Mouse (Mus musculus): ENCODE measurements around the gene Rab30. TPM values are rescaled to one million over a fixed set of nuclear protein-coding genes. Genes with fewer than 3 reads are reported as not detected.

The Rab30 gene
- total RNA-seq, 2 experiments from 2014 or later, result 6.7 to 12.7 TPM

- DNase-seq, result no peak
Observed at GRCm38 (mm10) chr7:92799665-92800595, 58.5 kb downstream of the Rab30 start.

DNA sequence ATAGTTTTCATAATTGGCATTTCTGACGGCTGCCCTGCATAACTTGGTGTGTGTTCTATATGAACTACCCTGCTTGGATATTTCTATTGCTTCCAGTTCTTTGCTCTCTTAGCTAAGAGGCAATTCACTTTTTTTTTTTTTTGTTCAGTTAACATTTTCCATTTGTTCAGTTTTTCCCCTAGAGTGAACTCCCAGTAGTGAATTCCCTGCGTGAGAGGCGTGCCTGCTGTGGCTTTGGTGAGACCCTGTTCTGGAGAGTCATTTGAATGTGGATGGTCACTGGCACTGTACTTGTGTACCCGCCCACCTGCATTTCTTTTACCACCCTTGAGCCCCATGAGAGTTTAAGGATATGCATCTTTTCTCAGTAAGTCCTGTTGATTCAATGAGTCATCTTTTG is 60.8 kb downstream of the Rab30 start:
- DNase-seq, result no peak

GRCm38 (mm10) chr7:92803191-92803590 is 61.8 kb downstream of the Rab30 start:
- DNase-seq, result no peak

GRCm38 (mm10) chr7:92804919-92805668 is 63.7 kb downstream of the Rab30 start:
- DNase-seq, result no peak

DNA sequence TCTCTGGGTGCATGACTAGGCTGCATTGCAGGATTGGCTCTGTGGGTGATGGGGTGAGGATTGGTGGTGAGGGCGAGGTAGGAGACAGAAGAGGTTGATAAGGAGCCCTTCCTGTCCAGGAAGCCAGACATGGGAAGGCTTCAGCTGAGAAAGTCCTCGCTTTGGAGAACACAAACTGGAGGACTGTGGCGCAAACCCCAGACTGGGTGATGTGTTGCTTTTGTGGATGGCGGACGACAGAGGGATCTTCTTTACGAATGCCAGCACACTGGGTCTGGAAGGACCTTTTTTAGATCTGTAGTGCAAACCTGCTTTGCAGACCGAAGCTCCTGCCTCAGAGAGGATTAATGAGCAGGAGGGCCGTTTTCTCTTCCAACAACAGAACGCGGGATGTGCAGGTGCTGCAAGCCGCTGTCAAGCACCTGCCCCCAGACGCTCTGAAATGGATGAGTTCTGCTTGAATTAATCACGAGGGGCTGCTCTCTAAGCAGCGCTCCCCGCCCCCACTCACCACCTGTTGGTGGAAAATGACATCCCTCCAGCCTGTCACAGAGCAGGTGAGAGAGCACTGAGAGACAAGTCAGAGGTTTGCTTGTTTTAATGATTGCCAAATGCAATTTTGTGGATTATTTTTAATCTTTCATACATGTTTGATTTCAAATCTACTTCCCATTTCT is 65.2 kb downstream of the Rab30 start:
- DNase-seq, result no peak

DNA sequence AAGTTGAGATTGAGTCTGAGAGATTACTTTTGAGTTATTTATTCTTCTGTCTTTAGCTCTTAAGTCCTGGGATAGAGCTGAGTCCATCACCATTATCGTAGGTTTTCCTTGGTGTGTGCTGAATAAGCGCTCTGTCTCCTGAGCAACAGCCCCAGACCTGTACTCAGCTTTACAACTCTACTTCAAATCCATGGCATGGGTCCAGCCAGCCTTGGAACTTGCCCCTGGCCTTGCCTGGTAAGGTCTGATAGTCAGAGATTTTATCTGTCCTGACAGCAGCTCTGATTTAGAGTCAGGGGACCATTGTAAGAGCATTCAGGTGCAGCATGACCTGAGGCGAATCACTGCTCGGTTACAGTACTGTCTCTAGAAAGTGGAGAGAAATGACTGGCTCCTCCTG is 66.1 kb downstream of the Rab30 start:
- no peak for DNase-seq

DNA sequence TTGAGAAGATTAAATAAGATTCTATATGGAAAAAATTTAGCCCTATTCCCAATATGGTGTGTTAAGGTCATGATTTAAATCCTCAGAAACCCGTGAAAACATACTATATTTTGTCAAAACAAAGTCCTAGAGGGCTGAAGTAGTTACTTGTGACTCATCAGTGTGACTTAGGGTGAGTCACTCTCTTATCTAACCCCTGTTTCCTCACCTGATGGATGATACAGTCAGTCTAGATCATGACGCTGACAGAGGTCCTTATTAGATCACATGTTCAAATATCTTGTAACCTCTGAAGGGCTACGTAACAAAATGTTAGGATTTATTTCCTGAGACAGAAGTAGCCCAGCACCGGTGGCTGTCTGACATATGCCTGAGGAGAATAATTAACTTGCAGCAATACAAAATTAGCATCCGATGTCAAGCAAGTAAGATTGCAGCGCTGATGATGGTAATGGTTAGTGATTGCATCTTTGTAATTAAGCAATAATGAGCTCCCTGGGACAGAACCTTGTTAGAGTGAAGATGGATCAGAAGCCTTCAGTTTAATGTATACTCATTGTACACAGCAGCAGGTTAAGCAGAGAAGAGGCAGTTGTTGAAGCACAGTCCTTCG is 70.4 kb downstream of the Rab30 start:
- no peak for DNase-seq

DNA sequence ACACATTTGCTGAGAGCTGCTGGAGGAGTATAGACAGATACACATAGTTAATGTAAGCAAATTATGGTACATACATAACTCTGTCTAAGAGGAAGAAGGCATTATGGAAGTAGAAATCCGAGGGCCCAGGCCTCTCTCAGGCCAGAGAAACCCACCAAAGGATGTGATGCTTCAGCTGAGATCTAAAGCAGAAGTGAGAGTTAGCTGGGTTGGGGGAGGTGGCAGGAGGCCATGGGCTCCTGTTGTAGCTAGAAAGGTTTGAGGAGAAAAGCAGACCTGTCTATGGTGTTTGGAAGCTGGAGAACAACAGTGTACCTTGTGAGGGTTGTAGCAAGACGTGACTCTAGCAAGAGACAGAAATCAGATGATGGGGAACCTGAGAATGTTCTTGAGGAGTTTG is 75.8 kb downstream of the Rab30 start:
- no peak for DNase-seq

- DNase-seq, result no peak
Observed at GRCm38 (mm10) chr7:92817886-92818285, 76.5 kb downstream of the Rab30 start.

GRCm38 (mm10) chr7:92819656-92820055 is 78.3 kb downstream of the Rab30 start:
- DNase-seq, result no peak

- no peak for DNase-seq
Observed at GRCm38 (mm10) chr7:92820410-92820809, 79.0 kb downstream of the Rab30 start.

DNA sequence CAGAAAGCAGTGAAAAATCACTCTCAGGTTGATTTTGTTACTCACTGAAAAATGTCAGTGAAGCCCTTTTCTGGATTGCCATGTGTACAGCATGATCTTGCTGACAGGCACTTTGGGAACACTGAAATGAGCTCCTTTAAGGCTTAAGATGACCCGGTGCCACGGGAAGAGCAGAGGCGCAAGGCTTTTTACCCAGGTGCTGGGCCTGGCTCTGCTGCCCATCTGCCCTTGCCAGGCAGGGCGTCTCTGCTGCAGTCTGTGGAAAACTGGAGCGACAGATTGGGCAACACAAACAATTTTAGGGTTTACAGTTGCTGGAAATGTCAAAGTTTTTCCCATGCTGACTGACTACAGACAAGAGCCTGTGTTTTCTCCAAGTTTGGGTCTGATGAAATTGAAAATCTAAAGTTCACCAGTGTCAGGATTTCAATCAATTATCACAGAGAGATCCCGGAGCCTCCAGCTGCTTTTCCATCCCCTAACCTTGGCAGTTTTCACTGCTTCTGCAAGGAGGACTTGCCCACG is 79.6 kb downstream of the Rab30 start:
- no peak for DNase-seq

DNA sequence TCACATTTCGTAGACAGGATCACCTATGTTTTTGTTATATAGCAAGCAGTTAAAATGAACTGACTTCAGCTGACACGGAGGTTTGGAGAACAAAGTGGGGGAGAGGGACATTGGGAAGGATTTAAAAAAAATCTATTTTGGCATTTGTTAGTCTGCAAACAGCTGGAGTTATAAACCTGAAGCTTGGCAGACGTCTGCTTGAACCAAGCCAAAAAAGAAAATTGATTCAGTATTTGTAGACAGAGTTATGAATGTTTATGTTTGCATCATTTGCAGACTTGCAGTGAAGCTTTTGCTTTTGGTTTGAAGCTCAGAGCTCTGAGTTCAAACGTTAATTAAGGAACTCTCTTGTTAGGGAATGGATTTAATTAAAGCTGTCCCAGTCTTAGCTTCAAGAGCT is 80.5 kb downstream of the Rab30 start:
- no peak for DNase-seq

GRCm38 (mm10) chr7:92822409-92823101 is 81.2 kb downstream of the Rab30 start:
- DNase-seq, result no peak

GRCm38 (mm10) chr7:92826248-92826647 is 84.8 kb downstream of the Rab30 start:
- no peak for DNase-seq

DNA sequence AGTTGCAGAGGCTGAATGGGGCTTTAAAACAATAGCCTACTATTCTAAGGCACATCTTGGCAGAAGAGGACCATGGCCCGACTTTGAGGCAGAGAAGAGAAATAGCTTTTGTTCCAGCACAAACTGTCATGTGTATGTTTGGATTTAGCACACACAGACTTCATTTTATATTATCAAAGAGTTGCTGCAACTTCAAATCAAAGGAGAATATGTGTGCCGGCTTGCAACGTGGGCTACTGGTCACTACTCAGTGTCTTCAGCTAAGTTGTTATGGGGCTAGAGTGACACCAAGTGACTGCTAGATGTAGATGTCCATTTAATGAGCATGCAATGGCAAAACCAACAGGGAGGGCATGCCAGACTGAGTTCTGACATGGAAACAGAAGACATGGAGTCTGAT is 86.6 kb downstream of the Rab30 start:
- DNase-seq, result no peak

DNA sequence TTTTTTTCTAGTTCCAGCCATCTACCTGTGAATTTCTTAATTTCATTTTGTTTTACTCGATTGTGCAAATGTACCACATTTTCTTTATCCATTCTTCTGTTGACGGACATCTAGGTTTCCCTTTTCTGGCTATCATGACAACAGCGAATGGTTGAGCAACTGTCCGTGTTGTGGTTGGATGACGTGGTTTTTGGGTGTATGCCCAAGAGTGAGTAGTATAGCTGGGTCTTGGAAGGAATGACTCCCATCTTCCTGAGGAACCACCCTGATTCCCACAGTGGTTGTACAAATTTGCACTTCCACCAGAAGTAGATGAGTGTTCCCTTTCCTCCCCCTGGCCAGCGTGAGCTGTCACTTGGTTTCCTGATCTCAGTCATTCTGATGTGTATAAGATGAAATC is 91.0 kb downstream of the Rab30 start:
- no peak for DNase-seq

DNA sequence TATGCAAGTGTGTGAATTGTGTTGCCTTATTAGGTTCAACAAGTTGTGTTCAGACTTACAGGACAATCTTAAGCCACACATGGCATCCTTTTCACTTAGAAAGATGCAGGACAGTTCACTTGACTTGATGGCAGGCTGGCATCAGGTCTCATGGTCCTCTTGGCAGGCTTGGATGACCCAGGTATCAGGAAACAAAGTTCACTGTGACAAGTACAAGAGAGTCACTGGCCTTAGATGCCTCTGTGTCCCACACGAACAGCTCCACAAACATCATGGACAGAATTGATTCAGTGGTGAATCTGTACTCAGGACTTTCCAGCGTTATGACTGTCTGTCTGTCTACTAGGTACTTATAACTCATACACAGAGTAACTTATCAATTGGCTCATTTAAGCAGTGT is 93.0 kb downstream of the Rab30 start:
- no peak for DNase-seq

DNA sequence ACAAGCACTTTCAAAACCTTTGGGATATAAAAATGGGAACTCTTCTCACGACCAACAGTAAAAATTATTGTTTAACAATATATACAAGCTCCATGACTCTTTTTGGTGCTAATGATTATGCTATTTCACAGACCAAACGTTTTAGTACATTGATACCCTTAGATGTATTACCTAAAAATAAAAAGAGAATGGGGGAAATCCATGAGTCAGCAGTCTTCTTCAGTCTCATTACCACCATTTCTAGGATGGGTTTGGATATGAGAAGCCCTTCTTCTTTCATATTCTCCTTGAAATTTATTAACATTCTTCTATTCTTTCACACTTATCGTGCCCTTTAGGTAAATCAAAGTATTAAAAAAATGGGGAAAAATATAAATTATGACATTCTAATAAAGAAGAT is 95.0 kb downstream of the Rab30 start:
- DNase-seq, result no peak

DNA sequence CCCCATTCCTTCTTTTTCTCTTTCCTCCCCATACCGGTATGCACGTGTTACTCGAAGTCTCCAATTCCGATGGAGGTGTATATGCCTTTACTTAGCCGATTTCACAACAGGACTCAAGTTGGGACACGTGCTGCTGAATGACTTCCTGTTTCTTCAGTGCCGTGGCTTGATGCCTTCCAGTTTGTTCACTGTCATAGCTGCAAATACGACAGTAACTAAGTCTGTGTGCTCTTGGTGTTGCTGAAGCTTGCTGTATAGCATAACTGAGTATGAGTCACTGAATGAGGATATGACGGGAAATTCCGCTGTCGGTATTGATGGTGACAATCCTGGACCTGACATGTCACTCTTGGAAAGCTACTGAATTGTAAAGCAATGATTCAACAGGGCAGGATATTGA is 95.8 kb downstream of the Rab30 start:
- no peak for DNase-seq

DNA sequence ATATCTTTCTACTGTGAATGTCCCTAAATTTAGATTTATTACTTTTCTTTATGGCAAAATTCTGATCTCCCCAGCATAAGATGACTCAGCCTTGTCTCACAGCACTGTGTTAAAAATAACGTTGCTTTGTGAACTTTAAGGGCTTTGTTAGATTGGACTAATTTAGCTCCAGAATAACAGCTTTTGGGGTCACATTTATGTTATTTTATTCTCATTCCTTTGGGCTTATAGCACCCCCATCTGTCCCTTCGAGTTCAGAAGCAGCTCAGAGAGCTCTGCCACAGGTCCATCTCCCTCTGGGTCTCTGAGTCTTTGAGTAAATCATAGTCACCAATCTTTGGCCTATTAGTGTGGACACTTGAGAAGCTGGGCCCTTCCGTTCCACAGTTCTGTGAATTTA is 96.5 kb downstream of the Rab30 start:
- no peak for DNase-seq

DNA sequence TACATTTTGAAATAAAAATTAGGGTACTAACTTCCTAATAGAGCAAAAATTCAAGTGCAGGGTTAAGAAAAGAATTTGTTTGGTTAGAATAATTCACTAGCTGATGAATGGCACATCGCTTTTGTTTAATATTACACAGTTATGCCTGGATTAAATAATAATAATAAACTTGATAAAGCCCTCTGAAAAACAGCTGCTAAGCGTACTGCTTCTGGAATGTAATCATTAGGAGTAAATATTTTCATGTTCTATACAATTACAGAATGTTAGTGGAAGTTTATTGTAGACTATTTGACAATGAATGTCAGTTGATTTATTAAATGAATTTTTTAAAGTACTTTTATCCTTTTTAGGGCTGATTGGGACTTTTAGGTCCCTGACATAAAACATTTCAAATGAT is 100.9 kb downstream of the Rab30 start:
- no peak for DNase-seq
